Mouse (Mus musculus) gastrocnemius, postnatal 36 days (tissue): ENCODE results near the gene Cluh. TPM values are rescaled to one million over a fixed set of nuclear protein-coding genes. Genes with fewer than 3 reads are reported as not detected.

Source experiments
- DNase-seq, 2 experiments: peaks; one replicate each; pipeline ENCODE4 v3.0.0; 2022
- intact Hi-C: fragments of 180-260 bp; cut with DNase I; formaldehyde crosslinking; loops from one replicate; pipeline ENCODE4 v1.15.1; 2025
- long read RNA-seq, 2 experiments: library from polyadenylated mRNA; stranded (forward); transcript quantifications; one replicate each; pipeline ENCODE4 v2.0.0; 2021
- total RNA-seq, 2 experiments: library from RNA; stranded (reverse); gene quantifications; 2 replicates each; pipeline ENCODE4 v1.2.3; 2021

The Cluh gene
- 10 to 100 TPM; 88.1 to 96.6 TPM for total RNA-seq
- long read RNA-seq, experiment 1, full-length matches to known transcripts: 5 of 132 reads
- long read RNA-seq, experiment 1, partial matches to known transcripts: 124 of 132 reads
- long read RNA-seq, experiment 1, other reads (novel, unspliced or antisense): 3 of 132 reads
- long read RNA-seq, experiment 2, full-length matches to known transcripts: 12 of 210 reads
- long read RNA-seq, experiment 2, partial matches to known transcripts: 194 of 210 reads
- long read RNA-seq, experiment 2, other reads (novel, unspliced or antisense): 4 of 210 reads

DNA sequence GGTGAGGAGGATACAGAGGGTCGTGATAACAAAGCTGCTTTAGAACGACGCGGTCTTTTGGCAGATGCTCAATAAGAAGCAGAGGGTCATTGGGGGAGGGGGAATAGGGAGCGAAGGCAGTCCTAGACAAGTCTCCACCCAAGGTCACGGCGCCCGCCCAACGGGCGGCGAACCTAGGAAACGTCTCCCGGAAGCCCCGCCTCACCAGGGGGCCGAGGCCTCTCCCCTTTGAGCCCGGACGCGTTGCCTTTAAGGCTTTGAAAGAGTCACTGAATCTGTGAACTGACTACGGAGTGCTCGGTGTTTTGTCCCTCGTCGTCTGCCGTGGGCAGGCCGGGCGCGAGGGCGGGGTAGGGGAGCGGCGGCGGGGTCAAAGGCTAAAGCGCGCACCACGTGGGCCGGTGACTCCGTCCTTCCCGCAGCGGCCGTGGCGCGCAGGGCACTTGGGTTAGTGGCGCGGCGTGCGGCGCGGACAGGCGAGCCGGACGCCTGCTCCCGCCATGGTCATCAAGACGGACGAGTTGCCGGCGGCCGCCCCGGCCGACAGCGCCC, at the start of gene Cluh:
Gene Cluh (plus strand): TSS at position 401 of the 552 bp plus-strand sequence.
- intact Hi-C loops: loop anchor here (5.0 kb wide), 1 partner anchor 183 kb away; the partner anchor contains the start of gene Mnt

DNA sequence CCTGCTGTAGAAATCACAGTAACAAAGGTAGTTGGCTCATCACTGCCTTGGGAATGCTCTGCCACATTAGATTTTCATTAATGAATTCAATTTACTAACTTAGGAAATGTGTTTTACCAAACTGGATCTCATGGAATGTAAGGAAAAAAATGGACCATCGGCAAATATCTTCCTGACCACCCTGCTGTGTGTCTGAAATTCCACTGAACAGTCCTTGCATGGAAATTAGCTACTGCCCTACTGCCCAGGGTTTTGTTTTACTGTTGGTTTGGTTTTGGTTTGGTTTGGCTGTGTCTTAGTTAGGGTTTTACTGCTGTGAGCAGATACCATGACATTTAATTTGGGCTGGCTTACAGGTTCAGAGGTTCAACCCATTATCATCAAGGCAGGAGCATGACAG, 47.0 kb upstream of the Cluh start:
- intact Hi-C loops: no loop called here
- no peak for DNase-seq

More for the DNA sequence above, at the start of gene Cluh:
- peak; percentile 97 to 98 for DNase-seq

DNA sequence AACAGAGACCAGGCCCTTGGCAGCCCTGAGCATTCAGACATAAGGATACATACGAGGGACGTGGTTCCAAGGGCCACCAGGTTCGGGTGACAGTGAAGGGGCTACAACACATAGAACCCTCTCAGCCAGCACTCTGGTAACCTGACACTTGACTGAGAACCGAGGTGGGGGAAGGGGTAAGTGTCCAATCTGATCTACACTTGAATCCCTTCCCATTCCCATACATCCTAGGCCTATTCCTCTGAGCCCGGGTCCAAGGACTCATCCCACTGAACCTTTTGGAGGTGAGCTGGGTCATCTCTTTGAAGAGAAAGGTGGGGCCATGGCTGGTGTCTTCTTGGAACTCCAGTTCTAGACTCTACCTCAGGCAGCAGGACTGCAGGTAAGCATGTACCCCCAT, 39.2 kb upstream of the Cluh start:
- intact Hi-C loops: no loop called here
- no peak for DNase-seq

DNA sequence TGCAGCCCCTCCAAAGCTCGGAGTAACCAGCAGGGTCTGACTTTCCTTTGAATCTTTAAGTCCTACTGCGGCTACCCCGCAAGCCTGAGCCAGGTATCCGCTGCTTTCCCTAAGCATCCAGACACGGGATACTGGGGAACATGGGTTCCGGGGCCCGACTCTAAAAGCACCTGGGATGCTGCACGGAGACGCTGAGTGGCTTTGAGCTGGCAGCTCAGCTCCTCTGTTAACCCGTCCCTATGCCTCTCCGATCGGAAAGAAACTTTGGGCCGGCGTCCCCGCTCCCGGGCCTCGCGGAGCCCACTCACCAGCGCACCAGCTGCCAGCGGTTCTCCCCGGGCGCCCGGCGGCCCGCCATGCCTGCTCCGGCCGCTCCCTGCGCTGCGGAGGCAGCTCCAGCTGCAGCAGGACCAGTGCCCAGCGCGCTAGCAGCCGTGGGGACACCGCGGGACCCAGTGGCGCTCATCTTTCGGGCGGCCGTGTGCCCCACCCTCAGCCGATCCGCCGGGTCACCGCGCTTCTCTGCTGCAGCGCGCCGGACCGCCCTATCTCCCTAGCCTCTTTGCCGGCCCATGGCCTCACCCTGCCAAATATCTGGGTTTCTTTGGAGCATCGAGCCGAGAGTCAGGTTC, 38.6 kb upstream of the Cluh start, which contains the start of gene Rap1gap2:
Gene Rap1gap2 (minus strand): TSS at position 371 of the 632 bp plus-strand sequence.
- intact Hi-C loops: no loop called here
- DNase-seq: no peak

DNA sequence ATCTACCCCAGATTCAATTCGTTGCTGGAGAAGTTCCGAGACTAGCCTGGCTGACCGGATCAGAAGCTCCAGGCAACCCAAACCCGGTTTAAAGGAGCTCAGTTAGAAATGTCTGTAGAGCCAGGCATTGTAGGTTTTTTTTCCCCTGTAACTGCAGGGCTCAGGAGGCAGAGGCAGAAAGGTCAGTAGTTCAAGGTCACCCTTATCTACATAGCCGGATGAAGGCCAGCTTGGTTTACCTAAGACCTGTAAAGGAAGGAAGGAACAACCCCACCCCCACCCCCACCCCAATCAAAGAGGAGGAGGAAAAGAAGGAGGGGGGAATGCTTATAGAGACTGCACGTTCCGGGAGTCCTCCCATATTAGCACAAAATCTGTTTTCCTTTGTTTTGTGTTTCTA, 37.9 kb upstream of the Cluh start:
- intact Hi-C loops: no loop called here

DNA sequence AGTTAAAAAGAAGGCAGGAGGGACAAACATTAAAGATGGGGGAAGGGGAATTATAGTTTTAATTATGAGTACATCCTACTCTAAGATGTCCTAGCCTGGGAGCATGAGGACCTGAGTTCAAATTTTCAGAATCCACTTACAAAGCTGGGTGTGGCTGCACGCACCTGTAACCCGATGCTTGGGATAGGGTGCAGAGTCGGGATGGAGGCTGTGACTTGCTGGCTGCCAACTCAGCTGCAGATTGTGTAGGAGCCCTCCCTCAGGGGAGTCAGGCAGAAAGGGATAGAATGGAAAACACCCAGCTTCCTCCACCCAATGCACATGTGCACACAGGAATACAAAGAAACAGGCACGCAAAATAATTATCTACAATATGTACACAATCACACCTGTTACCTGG, 35.9 kb upstream of the Cluh start:
- intact Hi-C loops: no loop called here
- no peak for DNase-seq

More for the DNA sequence above, 37.9 kb upstream of the Cluh start:
- no peak for DNase-seq

DNA sequence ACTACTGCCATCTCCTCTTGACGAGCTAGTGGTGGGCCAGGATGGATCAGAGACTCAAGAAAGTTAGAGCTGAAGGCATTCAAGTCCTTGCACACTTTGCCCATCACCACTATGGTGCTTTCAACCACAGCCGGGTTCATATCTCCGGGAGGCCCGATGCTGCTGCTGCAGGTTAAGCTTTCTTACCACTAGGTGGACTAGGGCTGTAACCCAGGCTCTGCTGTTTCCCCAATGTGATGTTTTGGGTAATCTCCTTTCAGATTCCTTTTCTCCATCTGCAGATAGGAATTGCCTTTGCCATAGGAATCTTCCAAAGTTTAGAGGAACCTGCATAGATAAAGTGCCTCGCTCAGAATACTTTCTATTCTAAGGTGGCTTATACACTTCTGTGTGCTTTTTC, 33.7 kb upstream of the Cluh start:
- intact Hi-C loops: no loop called here
- no peak for DNase-seq

DNA sequence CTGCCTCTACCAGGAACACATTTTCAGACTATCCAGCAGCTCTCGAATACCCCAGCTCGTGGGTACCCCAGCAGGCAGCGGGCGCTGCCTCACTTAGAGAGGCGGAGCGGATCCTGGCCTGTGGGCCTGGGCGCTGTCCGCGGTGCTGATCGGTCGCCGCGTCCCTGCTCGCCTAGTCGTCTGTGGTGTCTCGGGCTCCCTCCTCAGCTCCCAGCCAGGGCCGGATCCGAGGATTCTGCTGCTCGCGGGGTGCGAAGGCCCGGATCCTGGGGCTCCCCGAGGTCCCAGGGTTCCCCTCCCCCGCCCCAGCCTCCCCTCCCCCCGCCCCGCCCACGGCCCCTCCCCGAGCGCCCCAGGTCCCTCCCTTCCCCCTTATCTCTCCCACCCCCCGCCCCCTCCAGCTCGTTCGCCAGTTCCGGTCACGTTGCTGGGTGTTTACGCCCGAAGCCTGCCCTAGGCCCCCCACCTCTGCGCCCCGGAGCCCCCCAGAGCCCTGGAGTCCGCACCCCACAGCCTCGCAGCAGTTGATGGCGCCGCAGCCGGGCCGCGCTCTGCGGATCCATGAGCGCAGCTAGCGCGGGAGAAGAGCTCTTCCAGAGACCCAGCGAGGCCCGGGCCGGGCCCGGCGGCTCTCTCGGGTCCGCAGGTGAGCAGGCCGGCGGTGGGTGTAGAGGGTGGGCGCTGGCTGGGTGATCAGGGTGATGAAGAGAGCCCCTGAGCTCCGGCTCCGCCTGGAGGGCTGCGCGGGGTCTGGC, 29.9 kb upstream of the Cluh start, which contains the start of gene Ccdc92b:
Gene Ccdc92b (plus strand): TSS at position 405 of the 755 bp plus-strand sequence.
- intact Hi-C loops: no loop called here
- DNase-seq: peak; percentile 64 to 65

DNA sequence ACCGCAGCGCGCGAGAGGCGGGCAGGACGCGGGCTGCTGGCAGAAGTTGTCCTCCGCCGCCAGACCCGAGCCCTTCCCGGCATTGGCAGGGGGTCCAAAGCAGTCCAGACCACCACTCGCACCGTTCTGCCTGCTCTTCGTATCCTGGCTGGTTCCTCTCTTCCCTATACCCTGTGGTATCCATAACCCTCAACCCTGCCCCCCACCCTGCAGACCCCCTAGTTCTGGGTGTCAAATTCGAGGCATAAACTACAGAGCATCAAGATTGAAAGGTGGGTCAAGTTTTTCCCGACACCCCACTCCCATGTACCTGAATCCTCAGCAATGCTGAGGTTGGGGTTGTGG, 29.4 kb upstream of the Cluh start:
- DNase-seq: no peak
- intact Hi-C loops: no loop called here

DNA sequence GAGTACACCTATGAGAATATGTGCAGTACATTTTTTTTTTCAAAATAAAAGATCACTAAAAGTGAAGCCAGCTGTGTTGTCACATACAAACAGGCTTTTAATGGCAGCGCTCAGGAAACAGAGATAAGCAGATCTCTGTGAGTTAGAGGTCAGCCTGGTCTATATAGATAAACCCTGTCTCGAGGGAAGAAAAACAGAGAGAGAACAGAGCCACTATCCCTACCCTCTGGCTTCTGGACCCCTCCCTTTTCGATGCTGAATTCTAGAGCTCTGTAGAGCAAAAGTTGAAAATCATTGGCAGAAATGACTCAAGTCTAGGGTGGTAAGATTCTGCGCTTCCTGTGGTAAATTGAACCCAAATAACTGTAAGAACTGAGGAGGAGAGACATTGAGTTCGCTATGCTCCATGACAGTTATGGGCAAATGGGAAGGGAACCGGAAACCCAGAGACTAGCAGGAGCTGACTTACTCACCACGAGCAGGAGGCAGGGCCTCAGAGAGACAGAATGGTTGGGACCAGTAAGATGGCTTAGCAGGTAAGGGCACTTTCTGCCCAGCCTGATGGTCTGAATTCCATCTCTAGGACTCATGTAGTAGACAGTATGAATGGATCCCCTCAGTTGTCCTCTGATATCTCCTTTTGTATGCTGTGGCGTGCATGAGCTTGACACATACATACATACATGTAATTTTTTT, 27.2 kb upstream of the Cluh start:
- intact Hi-C loops: no loop called here
- DNase-seq: no peak

DNA sequence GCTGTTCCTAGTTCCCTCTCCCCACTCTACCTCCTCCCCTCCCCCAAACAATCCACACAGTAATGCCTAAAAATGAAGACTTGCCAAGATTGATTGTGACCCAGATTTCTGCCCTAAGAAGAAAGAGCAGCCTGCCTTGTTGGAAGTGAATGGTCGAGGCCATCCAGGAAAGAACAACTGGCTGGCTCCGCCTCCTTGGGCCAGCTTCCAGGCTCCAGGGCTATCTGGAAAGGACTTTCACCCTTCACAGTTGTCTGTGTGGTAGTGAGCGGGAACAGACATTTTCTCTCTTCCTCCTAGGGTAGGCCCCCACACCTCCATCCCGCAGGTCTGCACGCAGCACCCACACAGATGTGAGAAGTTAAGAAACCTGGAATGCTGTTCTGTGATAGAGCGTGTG, 25.6 kb upstream of the Cluh start:
- intact Hi-C loops: no loop called here
- no peak for DNase-seq

DNA sequence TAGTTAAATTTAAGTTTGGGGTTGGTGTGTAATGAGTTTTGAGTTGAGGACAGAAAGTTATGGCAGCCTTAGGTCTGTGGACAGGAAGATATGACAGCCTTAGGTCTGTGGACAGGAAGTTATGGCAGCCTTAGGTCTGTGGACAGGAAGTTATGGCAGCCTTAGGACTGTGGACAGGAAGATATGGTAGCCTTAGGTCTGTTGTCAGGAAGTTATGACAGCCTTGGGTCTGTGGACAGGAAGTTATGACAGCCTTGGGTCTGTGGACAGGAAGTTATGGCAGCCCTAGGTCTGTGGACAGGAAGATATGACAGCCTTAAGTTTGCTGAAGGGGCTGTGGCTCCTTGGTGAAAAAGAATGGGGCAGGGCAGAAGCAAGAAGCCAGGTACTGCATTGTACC, 24.0 kb upstream of the Cluh start:
- intact Hi-C loops: no loop called here

DNA sequence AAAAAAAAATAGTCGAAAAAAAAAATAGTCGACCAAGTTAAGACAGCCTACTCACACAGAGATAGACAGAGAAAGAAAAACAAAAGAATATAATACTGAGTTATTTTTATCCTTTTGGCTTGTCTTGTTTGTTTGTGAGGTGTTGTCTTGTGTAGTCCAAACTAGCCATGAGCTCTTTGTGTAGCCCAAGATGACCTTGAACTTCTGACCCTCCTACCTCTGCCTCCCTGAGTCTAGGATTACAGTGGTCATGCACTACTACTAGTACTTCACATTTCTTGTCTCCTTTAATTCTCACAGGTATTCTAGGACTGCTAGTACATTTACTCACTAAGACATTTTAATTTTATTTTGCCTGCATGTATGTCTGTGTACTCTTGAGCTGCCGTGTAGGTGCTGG, 21.8 kb upstream of the Cluh start:
- intact Hi-C loops: no loop called here
- no peak for DNase-seq

More for the DNA sequence above, 24.0 kb upstream of the Cluh start:
- DNase-seq: no peak

DNA sequence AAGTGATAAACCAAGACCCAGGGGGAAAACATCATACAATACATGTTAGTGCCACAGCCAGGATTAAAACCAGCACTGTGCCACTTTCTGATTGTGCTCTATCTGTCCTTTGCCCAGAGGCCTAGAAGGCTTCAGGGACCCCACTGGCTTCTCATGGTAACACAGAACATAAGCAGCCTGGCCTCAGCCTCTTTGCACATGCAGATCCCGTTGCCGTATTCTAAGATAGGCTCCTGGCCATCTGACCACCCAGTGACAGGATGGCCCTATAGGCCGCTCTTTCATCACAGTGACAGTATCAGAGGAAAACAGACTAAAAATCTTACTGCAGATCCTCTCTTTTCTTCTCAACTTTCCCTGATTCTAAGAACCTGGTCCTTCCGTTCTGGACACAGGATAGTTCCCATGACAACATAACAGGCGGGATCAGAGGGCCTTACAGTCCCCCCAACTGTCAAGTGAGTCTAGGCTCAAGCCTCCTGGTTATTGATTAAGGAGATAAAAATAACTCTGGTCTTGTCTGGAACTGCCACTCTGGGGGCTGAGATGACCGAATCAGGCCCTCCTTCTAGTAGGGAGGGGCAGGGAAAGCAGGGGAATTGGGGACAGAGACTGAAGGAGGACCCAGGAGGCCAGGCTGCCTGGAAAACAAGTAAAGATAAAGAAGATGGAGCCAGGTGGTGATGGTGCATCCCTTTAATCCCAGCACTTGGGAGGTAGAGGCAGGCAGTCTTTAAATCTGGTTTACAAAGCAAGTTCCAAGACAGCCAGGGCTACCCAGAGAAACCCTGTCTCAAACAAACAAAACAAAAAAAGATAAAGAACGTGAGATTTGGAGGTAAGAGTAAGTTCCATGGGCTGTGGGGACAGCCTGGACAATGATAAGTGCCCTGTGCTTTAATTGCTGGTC, 17.2 kb upstream of the Cluh start:
- DNase-seq: no peak
- intact Hi-C loops: loop anchor here (10.0 kb wide), 1 partner anchor 183 kb away; no protein-coding TSS in a partner anchor

DNA sequence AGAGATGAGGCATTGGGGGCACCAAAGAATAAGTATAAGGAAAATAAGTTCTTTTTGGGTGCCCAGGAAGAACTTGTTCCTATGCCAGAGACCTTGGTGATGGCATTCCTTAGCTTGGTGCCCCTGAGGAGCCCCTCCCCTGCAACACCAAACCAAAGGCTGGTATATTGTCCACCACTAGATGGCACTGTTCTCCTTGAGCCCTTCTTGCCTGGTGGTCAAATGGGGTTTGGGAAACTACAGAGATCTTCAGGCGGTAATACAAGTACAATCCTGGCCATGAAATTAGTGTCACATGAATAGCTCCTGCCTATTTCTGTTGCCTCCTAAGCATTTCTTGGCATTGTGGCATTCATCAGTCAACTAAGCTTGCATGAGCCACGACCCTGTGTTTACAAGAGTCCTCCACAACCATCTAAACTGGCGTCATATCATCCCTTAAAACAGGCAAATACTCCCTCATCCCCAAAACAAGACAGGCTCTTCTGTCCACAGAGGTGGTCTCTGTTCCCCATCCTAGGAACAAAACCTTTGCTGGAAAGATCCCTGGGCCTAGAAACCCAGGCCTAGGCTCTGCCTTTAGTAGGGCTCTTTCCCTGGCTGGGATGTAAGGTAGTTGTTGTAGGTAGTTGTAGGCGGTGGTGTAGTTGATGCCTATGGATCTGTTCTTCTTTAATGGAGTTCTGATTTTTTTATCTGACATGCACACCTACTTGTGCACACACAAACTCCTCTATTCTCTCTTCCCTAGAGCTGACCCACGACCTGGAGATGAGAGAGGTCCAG, 14.6 kb upstream of the Cluh start:
- intact Hi-C loops: loop anchor here (5.0 to 10.0 kb wide), 3 partner anchors 133 to 218 kb away; no protein-coding TSS in a partner anchor

DNA sequence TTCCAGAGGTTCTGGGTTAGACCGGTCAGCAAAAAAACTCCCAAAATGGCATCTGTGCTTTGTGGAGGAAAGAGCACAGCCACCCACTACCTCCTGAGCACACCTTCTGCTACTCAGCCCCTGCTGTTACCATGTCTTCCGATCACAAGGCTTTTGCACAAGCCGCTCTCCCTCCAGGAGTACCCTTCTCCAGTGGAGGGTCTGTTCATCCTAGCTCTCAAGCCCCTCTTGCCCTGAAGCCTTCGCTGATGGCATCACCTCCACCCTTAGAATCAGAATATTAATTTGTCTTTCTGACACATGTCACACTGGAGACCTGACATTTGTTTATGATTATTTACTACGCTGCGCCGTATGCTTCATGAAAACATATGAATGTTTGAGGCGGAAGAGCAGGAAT, 11.8 kb upstream of the Cluh start:
- intact Hi-C loops: loop anchor here (5.0 to 10.0 kb wide), 3 partner anchors 130 to 215 kb away; no protein-coding TSS in a partner anchor

More for the DNA sequence above, 14.6 kb upstream of the Cluh start:
- peak in 1 of 2 experiments; percentile 49 for DNase-seq

DNA sequence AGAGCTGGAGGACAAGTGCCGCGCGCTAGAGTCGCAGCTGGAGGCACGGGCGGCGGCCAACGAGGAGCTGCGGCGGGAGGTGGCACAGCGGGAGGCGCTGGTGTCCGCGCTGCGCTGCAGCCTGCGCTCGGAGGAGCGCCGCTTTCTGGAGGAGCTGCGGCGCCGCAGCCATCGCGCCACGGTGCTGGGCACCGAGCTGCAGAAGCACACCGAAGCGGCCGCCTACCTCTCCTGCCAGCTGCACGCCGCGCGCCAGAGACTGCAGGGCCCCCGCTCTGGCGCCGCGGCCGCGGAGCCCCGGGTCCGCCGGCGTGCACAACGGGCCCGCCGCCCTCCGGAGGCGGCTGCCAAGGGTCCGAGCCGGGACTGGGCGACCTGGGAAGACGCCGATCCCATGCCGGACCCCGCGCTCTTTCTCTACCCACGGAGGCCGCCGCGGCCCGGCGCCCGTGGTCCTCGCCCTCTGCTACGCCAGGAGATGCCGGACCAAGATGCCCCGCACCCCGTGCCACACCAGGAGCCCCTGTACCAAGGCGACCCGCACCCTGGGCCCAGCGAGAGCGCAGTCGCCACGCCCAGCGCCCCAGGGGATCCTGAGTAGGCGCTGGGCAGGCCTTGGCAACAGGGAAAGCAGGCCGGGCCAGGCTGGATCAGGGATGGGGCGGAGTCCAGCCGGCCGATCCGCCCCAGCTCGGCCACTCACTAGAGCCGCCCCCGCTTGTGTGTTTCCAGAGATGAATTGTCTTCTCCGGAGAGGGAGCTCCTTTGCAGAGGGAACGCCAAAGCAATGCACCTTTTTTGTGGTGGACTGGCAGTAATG, 11.1 kb upstream of the Cluh start:
- DNase-seq: peak; percentile 72 to 79
- intact Hi-C loops: loop anchor here (5.0 to 10.0 kb wide), 3 partner anchors 129 to 214 kb away; no protein-coding TSS in a partner anchor

More for the DNA sequence above, 11.8 kb upstream of the Cluh start:
- no peak for DNase-seq
